Mouse (Mus musculus) T-helper 17 cell (primary cell): ENCODE results near the gene Fancl.
"Not testable (repeated sequence)": the region's sequence is repeated elsewhere in the genome, so short reads cannot be mapped to it uniquely, and the experiment has no call there.

Experiments used
- in situ Hi-C, 2 experiments: fragments of 300-600 bp; cut with MboI, MseI; formaldehyde crosslinking; loops; 1 replicate in 1 of 2; 2 replicates in 1 of 2; pipeline ENCODE4 v1.15.1; 2025; ENCODE audit warnings: high pct_unique_total_duplicates in 2 of 2

Gene Fancl

DNA sequence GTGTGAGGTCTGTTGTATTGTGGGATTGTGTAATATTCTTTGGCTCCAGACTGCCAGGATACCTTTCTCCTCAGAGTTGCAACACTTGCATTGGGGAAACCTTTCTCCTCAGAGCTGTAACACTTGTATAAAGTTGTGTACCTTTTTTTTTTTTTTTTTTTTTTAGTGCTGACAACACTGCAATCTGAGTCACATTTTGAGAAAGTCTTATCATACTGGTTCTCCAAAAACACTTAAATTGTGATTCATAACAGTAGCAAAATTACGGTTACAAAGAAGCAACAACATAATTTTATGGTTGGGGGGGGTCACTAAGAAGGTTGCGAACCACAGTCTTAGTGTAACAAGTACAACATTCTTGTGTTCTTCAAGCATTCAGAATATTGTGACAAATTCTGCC lies at the start of gene Fancl:
Fancl (plus strand) TSS at position 165 of the 400 bp plus-strand sequence.
- in situ Hi-C loops: loop anchor here in 1 of 2 experiments (10.0 kb wide), 2 partner anchors 209 to 259 kb away; partner anchors contain the start of genes Gm6899 and Vrk2

DNA sequence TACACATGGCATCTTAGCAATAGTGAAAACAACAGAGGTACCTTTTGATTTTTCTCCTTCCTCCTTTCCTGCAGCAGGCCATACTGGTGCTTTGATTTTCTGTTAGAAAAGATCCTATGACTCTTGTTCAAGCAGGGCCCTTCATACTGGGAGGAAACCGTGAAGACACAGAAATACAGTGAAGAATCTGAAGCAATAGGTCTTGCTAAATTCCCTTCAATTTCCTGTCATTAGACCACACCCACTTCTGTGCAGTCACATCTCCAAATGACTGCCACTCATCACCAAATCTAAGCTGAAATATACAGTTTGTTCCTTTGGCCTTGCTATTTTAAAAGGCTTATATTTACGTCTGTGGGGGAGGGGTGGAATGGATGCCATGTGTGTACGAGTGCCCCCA lies 49.1 kb upstream of the Fancl start:
- in situ Hi-C loops: no loop called here

DNA sequence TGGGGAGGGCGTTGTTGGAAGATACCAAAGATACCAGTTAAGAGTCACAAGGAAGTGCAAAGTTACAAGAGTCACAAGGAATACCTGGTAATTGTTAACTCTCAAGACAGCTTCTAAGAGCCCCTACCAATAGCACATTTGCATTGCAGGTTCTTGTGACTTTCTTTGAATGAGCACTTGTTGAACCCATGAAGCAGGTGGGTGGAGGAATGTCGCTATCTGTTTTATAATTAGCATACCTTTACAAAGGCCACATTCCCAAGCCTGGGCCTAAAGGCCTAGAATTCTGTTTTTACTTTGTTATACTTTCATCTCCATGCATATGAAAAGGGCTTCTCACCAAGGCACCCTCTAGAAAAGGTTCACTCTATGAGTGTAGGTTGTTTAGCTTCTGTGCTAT lies 15.8 kb upstream of the Fancl start:
- in situ Hi-C loops: not testable (repeated sequence)

DNA sequence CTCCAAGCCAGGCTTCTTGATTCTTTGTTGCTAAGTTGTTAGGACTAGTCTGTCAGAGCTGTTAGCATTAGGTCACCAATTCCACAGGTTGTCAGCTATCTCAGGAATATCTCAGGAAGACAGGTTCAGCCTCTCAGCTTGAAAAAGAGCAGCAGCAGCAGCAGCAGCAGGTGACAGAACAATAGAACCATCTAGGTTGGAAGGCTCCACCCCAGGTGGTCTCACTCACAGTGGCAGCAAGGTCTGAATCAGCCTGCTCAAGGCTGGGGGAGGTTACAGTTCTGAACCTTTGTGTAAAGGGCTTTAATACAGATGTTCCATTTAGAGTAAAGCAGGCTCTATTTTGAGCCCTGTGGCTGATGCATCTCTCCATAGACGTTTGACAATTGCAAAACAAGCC lies 14.0 kb upstream of the Fancl start:
- in situ Hi-C loops: not testable (repeated sequence)

DNA sequence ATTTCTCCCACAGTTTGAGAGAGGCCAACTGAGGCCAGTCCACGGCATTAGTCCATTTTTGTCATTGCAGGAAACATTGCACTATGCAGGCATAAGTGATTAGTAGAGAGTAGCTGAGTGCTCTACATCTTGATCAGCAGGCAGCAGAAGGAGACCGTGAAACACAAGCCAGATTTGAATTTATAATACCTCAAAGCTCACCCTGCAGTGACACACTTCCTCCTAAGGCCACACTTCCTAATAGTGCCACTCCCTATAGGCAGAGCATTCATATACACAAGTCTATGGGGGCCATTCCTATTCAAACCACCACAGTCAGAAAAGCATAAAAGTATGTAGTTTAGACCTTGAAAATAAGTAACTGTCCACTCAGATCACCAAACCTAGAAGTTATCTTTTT lies 11.8 kb upstream of the Fancl start:
- in situ Hi-C loops: no loop called here

DNA sequence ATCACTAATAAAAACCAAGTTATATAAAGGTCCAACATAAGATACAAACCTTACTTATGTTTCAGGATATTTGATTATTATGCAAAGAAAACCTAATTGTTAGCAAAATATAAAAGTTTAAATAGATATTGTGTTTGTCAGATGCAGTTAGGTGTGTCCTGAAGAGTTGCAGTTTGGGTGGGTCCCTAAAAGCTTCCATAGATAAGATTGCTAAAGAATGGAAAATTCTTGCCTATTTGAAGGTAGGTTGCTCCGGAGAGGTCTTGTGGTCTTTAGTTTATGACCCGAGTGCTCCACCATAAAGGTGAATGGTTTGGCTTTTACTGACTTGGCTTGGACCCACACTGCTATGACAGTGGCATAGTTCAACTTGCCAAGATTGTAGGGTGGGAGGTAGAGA lies 7.9 kb upstream of the Fancl start:
- in situ Hi-C loops: no loop called here

DNA sequence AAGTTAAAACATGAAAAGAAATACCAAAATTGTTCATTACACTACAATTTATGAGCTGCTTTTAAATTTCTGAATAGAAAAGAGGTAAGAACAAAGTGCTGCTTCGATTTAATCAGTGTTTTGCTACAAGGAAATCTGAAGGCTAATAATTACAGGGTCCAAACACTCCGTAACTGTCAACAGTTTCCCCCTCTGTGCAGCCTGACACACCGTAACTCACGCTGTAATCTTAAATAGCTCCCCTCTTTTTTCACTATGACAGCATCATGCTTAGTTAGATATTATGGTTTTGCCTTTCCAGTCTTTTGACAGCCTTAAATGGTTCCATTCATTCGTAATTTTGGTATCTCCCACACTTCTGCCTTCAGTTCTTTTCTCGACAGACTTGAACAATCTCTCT lies 4.4 kb upstream of the Fancl start:
- in situ Hi-C loops: loop anchor here in 1 of 2 experiments (10.0 kb wide), 2 partner anchors 213 to 263 kb away; partner anchors contain the start of genes Gm6899 and Vrk2

DNA sequence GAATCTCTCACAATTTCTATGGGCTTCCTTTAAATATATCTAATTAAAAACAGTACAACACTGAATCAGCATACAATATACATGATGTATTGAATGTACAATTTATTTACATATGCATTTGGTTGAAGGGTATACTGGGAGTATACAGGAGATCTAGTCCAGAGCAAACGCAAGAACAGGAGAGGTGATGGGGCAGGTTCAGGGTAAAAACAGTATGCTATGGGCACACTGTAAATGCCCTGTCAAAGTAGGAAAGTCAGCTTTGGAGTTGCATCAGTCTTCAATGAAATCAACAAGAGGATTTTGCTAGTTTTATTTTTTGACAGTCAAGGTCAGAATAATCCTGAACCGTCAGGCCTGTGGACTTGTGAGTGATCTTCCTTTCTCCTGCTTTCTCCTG lies 743 bp downstream of the Fancl start:
- in situ Hi-C loops: loop anchor here in 1 of 2 experiments (10.0 kb wide), 2 partner anchors 208 to 258 kb away; partner anchors contain the start of genes Gm6899 and Vrk2

DNA sequence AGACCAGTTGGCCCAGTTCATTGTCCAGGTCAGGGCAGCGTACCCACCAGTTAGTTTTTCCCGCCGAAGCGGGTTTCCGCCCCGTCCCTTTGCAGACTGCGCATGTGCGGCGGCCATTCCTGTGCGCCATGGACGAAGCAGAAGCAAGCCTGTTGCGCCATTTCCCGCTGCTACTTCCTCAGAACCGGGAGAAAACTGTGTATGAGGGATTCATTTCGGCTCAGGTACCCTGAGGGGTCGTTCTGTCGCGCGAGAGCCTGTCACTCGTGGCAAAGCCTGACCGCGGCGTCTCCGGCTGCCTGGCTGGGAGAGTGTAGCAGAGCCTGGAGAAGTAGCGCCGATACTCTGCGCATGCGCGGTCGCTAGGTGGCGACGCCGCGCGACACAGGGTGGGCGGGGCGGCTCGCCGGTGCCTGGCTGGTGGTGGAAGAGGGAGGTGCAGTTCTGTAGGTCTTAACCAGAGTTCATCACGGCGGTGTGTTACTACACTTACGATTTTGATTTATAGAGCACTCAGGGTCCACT lies 1.2 kb downstream of the Fancl start:
- in situ Hi-C loops: loop anchor here in 1 of 2 experiments (10.0 kb wide), 2 partner anchors 208 to 258 kb away; partner anchors contain the start of genes Gm6899 and Vrk2

DNA sequence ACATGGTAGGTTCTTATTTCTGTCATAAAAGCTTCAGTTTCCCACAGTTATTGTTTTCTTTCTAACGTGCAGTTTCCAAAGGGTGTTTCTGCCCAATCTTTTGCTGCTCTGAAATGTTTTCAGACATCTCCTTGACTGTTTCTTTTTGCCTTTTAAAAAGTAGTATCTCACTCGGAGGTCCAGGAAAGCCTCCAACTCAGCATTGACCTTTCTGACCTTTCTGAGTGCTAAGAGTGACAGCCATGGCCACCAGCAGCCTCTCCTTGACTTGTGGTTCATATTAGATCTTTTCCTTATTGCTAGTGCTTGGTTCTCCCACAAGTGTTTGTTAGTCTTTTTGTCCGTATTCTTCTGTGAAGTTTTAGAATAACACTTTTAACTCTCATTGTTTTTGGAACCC lies 9.6 kb downstream of the Fancl start:
- in situ Hi-C loops: no loop called here

DNA sequence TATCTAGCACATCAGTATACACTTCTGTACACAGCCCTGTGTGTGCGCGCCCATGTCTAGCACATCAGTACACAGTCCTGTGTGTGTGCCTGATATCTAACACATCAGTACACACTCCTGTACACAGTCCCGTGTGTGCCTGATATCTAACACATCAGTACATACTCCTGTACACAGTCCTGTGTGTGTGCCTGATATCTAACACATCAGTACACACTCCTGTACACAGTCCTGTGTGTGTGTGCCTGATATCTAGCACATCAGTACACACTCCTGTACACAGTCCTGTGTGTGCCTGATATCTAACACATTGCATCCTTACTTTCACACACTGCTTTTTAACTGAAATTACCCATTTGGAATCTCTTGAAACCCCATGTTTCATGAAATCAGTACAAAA lies 27.0 kb downstream of the Fancl start:
- in situ Hi-C loops: no loop called here

DNA sequence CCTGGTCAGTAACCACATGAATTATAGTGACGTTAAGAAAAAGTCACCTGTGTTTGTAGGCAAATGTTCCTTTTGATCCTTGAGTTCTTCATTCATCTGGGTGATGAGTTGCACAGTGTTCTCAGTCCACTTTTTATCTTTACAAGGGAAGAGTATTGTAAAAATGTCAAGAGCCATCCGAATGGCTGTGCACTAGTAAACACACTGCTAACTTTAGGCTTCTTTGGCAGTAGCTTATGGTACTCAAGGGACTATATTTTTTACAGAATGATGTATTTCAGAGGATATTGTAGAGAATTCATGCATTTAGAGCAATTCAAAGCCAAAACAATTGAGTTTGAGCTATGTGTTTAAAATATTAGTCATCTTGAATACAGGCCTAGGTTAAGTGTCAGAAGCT lies 35.5 kb downstream of the Fancl start:
- in situ Hi-C loops: no loop called here

DNA sequence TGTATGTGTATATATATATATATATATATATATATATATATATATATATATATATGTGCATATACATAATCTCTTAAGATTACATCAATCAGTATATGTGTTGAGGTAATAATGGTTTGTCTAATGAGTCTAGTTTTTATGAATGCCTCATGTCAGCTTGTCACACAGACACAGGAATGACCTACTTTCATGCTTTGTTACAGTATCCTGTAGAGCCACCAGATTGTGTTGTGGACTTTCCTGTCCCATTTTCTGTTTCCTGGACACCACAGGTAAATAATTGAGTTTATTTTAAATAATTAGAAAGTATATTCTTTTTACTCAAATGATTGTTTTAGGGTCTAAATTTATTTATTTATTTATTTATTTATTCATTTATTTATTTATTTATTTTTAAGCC lies 48.3 kb downstream of the Fancl start:
- in situ Hi-C loops: no loop called here

DNA sequence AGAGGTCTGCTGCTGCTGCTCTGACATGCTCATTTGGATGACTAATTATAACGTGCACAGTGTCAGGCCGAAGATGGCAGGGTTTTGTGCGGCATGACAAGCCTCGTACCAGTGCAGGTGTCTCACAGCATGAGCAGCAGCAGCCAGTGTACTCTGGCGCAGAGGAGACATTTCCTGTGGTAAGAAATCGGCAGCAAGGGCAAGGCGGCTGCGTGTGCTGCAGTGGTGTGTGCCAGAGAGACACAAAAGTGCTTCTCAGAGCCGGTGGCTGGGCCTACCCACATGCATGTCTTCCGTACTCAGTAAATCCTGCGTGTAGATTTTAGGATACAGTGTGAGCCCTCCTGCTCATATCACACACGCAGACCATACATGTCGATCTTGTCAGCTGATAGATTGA lies 51.9 kb downstream of the Fancl start:
- in situ Hi-C loops: no loop called here

DNA sequence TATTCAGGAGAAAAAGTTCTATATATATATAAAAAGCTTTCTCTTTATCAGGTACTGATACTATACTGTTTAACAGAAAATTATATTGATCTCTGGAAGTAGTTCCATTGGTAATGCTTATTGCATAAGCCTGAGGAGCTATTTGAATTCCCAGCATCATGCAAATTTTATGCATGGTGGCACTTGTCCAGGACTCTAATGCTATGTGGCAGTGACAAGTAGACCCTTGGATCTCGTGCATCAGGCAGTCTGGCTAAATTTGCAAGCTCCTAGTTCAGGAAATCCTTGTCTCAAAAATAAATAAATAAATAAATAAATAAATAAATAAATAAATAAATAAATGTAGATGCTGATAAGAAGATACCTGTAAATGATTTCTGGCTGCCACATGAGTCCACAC lies 55.2 kb downstream of the Fancl start:
- in situ Hi-C loops: no loop called here

DNA sequence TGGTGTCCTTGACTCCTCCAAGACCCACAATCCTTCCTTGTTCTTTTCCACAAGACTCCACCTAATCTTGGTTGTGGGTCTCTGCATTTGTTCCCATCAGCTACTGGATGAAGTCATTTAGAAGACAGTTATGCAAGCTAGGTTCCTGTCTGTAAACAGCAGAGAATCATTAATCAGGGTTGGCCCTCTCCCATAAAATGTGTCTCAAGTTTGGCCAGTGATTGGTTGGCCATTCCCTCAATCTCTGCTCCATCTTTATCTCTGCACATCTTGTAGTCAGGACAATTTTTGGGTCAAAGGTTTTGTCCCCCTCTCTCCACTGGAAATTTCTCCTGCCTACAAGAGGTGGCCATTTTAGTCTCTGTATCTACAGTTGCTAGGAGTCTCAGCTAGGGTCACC lies 58.4 kb downstream of the Fancl start:
- in situ Hi-C loops: no loop called here

DNA sequence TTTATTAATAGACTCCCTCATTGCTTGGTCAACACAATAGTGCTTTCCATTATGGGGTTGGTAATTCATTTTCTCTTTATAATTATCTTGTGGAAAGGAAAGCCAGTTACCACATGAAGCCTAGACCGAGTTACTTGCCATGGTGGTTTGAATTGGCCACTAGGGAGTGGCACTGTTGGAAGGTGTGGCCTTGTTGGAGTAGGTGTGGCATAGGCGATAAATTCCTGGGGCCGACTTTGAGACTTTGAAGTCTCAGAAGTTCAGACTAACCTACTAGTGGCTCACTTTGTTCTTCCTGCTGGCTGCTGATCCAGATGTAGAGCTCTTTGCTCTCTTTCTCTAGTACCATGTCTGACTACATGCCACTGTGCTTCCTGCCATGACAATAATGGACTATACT lies 63.9 kb downstream of the Fancl start:
- in situ Hi-C loops: no loop called here

DNA sequence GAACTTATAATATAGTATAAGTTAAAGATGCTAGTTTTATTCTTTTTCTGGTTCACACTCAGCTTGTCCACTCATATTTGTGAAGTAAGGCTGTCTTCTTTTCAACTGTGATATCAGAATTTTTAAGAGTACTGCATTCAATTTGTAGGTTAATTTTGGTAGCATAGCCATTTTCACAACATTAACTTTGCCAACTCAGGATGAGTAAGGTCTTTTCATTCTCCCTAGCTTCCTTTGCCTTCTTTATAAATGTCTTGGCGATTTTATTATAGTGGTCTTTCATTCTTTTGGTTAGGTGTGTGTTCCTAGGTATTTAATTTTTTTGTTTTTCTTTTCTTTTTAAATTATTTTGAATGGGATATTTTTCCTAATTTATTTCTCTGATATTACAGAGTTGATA lies 64.7 kb downstream of the Fancl start:
- in situ Hi-C loops: no loop called here

DNA sequence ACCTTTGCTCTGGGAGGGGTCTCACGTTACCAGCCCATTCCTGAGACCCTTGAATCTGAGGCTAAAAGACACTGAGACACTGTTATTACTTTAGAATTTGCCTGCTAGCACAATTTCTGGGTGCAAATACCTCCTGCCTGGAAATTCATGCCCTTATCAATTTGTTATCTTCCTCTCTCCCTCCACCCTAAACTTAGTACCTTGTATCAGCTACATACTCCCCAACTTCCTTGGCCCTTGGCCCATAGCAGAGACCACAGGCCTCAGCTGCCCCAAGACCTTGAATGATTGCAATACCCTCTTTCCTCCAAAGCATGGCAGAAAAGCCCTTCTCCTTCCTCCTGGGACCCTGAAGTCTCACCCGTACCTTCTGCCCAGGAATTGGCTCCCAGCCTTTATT lies 65.3 kb downstream of the Fancl start:
- in situ Hi-C loops: no loop called here

DNA sequence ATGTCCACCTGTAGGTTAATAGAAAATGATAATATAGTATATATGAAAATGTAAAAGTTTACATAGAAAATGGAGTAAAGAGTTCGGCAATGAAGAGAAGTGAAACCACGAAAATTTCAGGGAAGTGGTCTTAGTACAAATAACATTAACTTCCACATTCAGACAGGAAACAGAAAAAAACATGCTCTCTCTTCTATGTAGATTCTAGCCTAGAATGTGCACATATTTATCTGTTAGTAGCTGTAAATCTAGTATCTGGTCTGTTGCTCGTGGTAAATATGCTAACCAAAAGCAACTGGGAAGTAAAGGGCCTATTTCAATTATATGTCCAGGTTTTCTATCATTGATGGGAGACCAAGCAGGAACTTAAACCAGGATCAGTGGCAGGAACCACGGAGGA lies 66.8 kb downstream of the Fancl start:
- in situ Hi-C loops: no loop called here

DNA sequence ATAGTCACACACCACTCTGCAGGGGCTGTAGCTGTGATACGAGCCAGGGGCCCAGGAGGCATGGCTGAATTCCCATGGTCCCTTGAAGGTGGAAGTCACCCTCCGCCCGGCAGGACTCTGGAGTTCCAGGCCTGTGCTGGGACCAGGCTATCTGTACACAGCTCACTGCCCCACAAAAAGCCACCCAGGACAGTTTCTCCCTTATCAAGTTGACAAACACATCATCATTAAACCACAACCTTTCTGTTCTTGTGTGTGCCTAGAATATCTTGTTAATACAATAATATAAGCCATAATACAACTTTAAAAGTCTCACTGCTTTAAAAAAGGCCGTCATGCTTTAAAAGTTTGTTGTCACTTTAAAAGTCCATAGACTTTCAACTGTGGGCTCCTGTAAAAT lies 68.1 kb downstream of the Fancl start:
- in situ Hi-C loops: no loop called here

DNA sequence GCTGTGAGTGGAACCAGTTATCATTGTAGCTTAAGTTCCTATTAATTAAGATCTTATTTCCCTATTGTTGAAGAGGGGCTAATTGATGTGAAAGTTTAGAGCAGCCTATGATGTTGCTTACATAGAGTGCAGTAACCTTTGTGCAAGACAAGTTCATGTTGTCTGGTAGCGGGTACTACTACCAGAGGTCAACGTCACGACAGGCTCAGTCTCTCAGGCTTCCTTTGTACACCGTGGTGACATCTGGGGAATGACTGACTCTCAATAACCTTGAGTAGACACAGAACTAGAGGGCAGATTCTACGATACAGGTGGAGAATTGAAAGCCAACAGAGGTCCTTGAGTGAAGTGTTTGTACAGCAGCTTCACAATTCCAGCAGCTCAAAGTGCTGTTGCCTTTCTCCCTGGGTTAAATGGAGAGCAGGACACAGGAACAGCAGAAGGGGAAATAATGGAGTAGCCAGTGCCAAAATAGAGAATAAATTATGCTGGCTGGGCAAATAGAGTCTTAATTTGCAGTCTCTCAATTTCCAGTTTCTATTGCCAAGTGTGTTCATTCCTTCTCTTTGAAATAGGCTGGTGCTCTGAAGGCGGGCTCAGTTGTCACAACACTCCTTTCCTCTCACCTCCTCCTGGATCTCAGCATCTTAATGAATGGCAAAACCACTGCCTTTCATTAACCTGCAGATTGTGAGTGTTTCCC lies 91.3 kb downstream of the Fancl start:
- in situ Hi-C loops: no loop called here

DNA sequence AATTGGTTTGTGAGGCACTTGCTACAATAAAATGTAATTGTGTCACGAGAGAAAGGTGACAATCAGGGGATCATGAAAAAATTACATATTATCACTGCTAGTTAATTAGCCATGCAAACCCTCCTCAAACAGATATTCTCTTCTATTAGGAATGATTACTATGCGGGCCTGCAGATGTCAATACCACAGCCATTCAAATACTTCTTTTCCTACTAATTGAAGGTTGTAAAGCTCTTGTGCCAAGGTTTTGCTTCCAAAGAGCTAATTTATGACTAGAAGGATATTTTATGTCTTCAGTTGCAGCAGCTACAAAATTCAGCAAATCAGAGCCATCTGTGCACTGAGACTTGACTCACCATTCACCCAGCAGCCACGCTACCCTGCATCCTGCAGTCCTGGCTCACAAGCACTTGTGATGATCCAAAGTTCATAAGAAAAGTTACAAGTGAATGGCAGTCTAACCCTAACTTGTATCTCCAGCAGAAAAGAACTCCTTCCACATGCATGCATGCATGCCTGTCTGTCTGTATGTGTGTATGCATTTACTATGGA lies 95.8 kb downstream of the Fancl start:
- in situ Hi-C loops: no loop called here
